Mouse (Mus musculus): ENCODE measurements around the gene Bpifb5. TPM values are rescaled to one million over a fixed set of nuclear protein-coding genes. Genes with fewer than 3 reads are reported as not detected.
A peak's percentile ranks its signal among the peaks of the same experiment; 100 is the strongest.
"Not testable (repeated sequence)": the region's sequence is repeated elsewhere in the genome, so short reads cannot be mapped to it uniquely, and the experiment has no call there.

Bpifb5 gene
- polyA plus RNA-seq, 1 experiment from 2014 or later = not detected

DNA sequence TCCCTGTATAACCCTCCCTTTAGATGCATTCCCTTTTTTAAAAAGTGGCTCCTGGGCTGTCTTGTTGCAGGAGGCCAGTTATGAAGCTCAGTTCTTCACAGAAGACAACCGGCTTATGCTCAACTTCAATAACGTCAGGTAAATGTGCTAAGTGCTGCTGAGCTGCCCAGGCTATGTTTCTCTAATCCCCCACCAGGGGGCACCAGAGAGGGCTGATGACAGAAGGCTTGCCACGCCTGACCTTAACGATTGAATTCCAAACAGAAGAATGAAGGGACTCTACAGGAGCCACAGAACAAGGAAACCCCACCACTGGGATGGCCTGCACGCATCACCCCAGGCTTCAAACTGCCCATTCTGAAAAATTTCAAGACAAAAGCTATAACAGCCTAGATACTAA, 8.4 kb upstream of the Bpifb5 start:
- Histone ChIP-seq H3K27me3 (ENCODE audit: control insufficient read depth, insufficient read depth, low read length) (no peaks in the 10 kb centered on the region), H3K4me2 (ENCODE audit: low read length) (no peak overlapping the region), H3K4me1 (ENCODE audit: control insufficient read depth, insufficient read depth, low read length) (no peaks in the 10 kb centered on the region), H3K4me3 (replicated peaks; ENCODE audit: low read depth, low read length) (no peak overlapping the region), H3K9ac (replicated peaks; ENCODE audit: low read length) (no peak overlapping the region), H3K27ac (replicated peaks; ENCODE audit: low read depth, low read length) (no peak overlapping the region), H3K36me3 (ENCODE audit: control insufficient read depth, insufficient read depth, low read length) (no peaks in the 10 kb centered on the region), H3K9me3 (ENCODE audit: control insufficient read depth, low read length) (no peaks in the 10 kb centered on the region)
- WGBS = 17% methylated on average over 5 of the region's 5 CpGs
- DNase-seq = peak; percentile 82
- ATAC-seq (ENCODE audit: low FRiP score, low TSS enrichment) = no peak

DNA sequence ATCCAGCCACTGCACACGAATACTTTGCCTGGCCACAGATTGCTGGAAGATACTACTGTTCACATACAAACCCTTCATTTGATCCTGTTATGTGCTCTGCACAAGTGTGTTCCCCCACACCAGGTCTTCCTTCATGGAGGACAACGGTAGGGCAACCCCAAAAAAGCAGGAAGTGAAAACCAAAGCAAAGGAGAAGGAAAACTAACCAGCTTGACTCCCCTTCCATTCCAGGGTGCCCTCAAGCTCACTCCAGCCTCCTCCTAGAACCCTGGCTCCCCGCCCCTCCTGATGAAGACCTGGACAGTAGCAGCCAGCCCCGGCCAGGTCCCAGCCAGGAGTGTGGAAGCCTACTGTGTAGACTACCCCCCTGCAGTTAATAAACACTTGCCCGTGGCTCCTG, 3.6 kb upstream of the Bpifb5 start:
- Histone ChIP-seq H3K9me3 (ENCODE audit: control insufficient read depth, low read length) (no peaks in the 10 kb centered on the region), H3K4me1 (ENCODE audit: control insufficient read depth, insufficient read depth, low read length) (peaks cover 9% of the 10 kb centered on the region), H3K27ac (replicated peaks; ENCODE audit: low read depth, low read length) (no peak overlapping the region), H3K9ac (replicated peaks; ENCODE audit: low read length) (no peak overlapping the region), H3K36me3 (ENCODE audit: control insufficient read depth, insufficient read depth, low read length) (no peaks in the 10 kb centered on the region), H3K4me2 (ENCODE audit: low read length) (no peak overlapping the region), H3K4me3 (replicated peaks; ENCODE audit: low read depth, low read length) (no peak overlapping the region), H3K27me3 (ENCODE audit: control insufficient read depth, insufficient read depth, low read length) (no peaks in the 10 kb centered on the region)
- DNase-seq (no peak), ATAC-seq (ENCODE audit: low FRiP score, low TSS enrichment) (no peak)
- WGBS = 84% methylated on average over 5 of the region's 5 CpGs

DNA sequence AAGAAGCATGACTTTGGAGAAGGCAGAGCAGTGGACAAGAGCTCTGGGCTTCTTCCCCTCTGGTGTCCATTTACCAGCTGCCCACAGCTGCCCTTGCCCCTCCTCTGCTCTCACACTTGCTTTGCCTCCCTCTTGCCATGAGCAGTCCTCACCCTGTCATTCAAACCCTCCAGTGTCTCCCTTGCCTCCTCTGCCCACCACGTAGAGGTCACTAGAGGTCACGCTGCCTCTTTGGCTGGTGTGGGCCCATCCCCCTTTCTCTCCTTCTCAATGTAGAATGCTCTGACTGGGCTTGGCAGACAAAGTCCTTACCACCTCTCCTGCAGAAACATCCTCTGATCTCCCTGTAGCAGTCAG, 353 bp downstream of the Bpifb5 start:
- H3K4me2 ChIP-seq (ENCODE audit: low read length) = no peak overlapping the region; the same call in 1 of the 2 replicates
- ATAC-seq (ENCODE audit: low FRiP score, low TSS enrichment) = no peak

DNA sequence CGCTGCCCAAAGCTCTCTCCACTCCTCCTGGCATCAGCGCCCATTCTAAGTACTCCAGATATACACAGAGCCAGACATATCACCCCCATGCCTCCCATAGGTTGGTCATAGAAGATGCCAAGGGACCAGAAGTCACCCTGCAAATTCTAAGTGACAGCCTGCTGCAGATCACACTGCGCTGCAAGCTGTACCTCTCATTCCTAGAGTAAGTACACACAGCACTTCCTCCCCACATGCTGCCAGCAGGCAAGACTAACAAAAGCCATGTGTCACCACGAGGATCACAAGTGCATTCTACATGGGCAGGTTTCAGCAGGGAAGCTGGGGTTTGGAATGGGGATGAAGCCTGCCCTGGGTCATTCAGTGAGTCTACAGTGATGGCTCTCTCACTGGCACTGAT, 3.4 kb downstream of the Bpifb5 start:
- WGBS = 79% methylated on average over 4 of the region's 4 CpGs
- no peak overlapping the region for H3K4me2 ChIP-seq (ENCODE audit: low read length)
- no peaks in the 10 kb centered on the region for H3K36me3 ChIP-seq (ENCODE audit: control insufficient read depth, insufficient read depth, low read length)
- H3K4me1 ChIP-seq (ENCODE audit: control insufficient read depth, insufficient read depth, low read length) = peaks cover 9% of the 10 kb centered on the region
- no peak overlapping the region for H3K4me3 ChIP-seq (replicated peaks; ENCODE audit: low read depth, low read length)
- no peaks in the 10 kb centered on the region for H3K27me3 ChIP-seq (ENCODE audit: control insufficient read depth, insufficient read depth, low read length)
- DNase-seq (no peak), ATAC-seq (ENCODE audit: low FRiP score, low TSS enrichment) (no peak)
- no peak overlapping the region for H3K27ac ChIP-seq (replicated peaks; ENCODE audit: low read depth, low read length)
- no peaks in the 10 kb centered on the region for H3K9me3 ChIP-seq (ENCODE audit: control insufficient read depth, low read length)
- H3K9ac ChIP-seq (replicated peaks; ENCODE audit: low read length) = no peak overlapping the region

More for the DNA sequence above, 353 bp downstream of the Bpifb5 start:
- H3K9ac ChIP-seq (replicated peaks; ENCODE audit: low read length) = no peak overlapping the region
- 0 out of 2 replicates have a peak overlapping the region, but pooled peaks have one; percentile 41 for H3K27ac ChIP-seq (replicated peaks; ENCODE audit: low read depth, low read length)
- no peaks in the 10 kb centered on the region for H3K9me3 ChIP-seq (ENCODE audit: control insufficient read depth, low read length)
- WGBS = 11% methylated on average over 2 of the region's 2 CpGs
- H3K27me3 ChIP-seq (ENCODE audit: control insufficient read depth, insufficient read depth, low read length) = no peaks in the 10 kb centered on the region
- no peak overlapping the region for H3K4me3 ChIP-seq (replicated peaks; ENCODE audit: low read depth, low read length)
- H3K4me1 ChIP-seq (ENCODE audit: control insufficient read depth, insufficient read depth, low read length) = peaks cover 9% of the 10 kb centered on the region
- H3K36me3 ChIP-seq (ENCODE audit: control insufficient read depth, insufficient read depth, low read length) = no peaks in the 10 kb centered on the region
- DNase-seq = peak; percentile 6

DNA sequence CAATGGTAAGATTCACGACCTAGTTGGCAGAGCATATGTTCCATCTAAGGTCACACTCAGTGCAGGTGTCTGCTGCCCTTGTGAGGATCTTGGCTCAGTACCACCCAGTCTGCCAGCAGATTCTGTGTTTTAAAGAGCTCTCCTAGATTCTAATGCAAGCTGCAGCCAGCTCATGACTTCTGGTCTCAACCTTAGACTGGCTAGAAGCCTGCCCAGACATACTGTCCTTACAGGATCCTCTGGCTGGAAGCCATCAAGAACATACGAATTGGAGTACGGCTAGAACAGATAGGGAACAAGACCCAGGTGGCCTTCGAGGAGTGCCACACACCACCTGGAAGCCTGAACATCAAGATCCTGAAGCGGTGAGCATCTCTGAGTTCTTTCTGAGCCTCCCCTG, 4.3 kb downstream of the Bpifb5 start:
- Histone ChIP-seq H3K9me3 (ENCODE audit: control insufficient read depth, low read length) (no peaks in the 10 kb centered on the region), H3K4me1 (ENCODE audit: control insufficient read depth, insufficient read depth, low read length) (peaks cover 9% of the 10 kb centered on the region), H3K9ac (replicated peaks; ENCODE audit: low read length) (no peak overlapping the region), H3K4me2 (ENCODE audit: low read length) (no peak overlapping the region), H3K27me3 (ENCODE audit: control insufficient read depth, insufficient read depth, low read length) (no peaks in the 10 kb centered on the region), H3K36me3 (ENCODE audit: control insufficient read depth, insufficient read depth, low read length) (no peaks in the 10 kb centered on the region), H3K27ac (replicated peaks; ENCODE audit: low read depth, low read length) (no peak overlapping the region), H3K4me3 (replicated peaks; ENCODE audit: low read depth, low read length) (no peak overlapping the region)
- DNase-seq (no peak), ATAC-seq (ENCODE audit: low FRiP score, low TSS enrichment) (no peak)
- WGBS = 86% methylated on average over 5 of the region's 5 CpGs

DNA sequence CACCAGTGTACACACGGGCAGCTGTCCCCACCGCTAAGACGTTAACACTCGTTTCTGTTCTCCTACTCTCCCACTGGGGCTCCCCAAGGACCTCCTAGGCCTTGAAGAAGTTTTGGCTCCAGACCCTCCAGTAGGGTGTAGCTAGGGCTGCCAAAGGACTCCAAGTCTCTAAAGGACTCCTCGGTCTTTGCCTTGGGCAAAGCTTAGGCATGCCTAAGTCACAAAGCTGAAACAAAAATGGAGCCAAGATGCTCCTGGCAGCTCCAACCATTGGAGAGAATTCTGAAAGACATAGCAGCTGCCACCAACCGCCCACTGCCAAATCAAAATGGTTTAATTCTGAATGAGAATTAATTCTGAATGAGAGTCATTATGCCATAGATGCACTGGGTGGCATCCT, 9.9 kb downstream of the Bpifb5 start:
- Histone ChIP-seq H3K27ac (replicated peaks; ENCODE audit: low read depth, low read length) (no peak overlapping the region), H3K27me3 (ENCODE audit: control insufficient read depth, insufficient read depth, low read length) (no peaks in the 10 kb centered on the region), H3K9ac (replicated peaks; ENCODE audit: low read length) (no peak overlapping the region), H3K4me1 (ENCODE audit: control insufficient read depth, insufficient read depth, low read length) (no peaks in the 10 kb centered on the region), H3K4me2 (ENCODE audit: low read length) (no peak overlapping the region), H3K4me3 (replicated peaks; ENCODE audit: low read depth, low read length) (no peak overlapping the region), H3K36me3 (ENCODE audit: control insufficient read depth, insufficient read depth, low read length) (no peaks in the 10 kb centered on the region), H3K9me3 (ENCODE audit: control insufficient read depth, low read length) (no peaks in the 10 kb centered on the region)
- DNase-seq (peak; percentile 15), ATAC-seq (ENCODE audit: low FRiP score, low TSS enrichment) (no peak)
- WGBS = 81% methylated on average over 6 of the region's 6 CpGs

DNA sequence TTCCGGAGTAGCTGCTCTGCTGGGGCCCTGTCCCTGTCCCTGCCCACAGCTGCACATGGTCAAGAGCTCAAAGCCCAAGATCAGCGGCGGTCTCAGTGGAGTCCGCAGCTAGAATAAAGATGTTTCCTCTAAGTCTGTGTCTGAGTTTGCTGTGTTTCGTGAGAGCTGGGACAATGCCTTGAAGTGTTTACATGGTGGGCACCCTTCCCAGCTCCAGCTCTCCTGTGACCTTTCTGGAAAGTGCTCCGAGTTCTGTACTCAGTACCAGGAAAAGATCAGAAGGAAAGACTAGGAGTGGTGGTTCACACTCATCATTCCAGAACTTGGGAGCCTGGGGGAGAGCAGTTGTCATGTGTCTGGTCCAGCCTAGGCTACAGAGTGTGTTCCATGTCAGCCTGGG, 17.2 kb downstream of the Bpifb5 start:
- Histone ChIP-seq H3K36me3 (ENCODE audit: control insufficient read depth, insufficient read depth, low read length) (no peaks in the 10 kb centered on the region), H3K4me3 (replicated peaks; ENCODE audit: low read depth, low read length) (no peak overlapping the region), H3K27me3 (ENCODE audit: control insufficient read depth, insufficient read depth, low read length) (no peaks in the 10 kb centered on the region), H3K4me2 (ENCODE audit: low read length) (no peak overlapping the region), H3K9ac (replicated peaks; ENCODE audit: low read length) (no peak overlapping the region), H3K4me1 (ENCODE audit: control insufficient read depth, insufficient read depth, low read length) (no peaks in the 10 kb centered on the region), H3K27ac (replicated peaks; ENCODE audit: low read depth, low read length) (no peak overlapping the region), H3K9me3 (ENCODE audit: control insufficient read depth, low read length) (no peaks in the 10 kb centered on the region)
- DNase-seq = no peak
- 84% methylated on average over 6 of the region's 6 CpGs for WGBS
- ATAC-seq (ENCODE audit: low FRiP score, low TSS enrichment) = no peak

DNA sequence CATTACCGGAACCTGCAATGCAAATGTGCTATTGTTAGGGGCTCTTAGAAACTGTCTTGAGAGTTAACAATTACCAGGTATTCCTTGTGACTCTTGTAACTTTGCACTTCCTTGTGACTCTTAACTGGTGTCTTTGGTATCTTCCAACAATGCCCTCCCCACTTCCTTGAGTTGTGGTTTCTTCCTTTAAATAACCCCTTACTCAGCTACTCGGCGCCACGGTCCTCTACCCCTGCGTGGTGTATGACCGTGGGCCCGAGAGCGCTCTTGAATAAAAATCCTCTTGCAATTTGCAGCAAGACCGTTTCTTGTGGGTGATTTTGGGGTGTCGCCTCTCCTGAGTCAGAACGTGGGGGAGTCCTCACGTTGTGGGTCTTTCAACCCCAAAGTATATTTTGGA, 19.2 kb downstream of the Bpifb5 start:
- H3K4me2 ChIP-seq (ENCODE audit: low read length); DNase-seq; H3K4me1 ChIP-seq (ENCODE audit: control insufficient read depth, insufficient read depth, low read length); H3K36me3 ChIP-seq (ENCODE audit: control insufficient read depth, insufficient read depth, low read length); H3K27me3 ChIP-seq (ENCODE audit: control insufficient read depth, insufficient read depth, low read length); H3K4me3 ChIP-seq (replicated peaks; ENCODE audit: low read depth, low read length); H3K9ac ChIP-seq (replicated peaks; ENCODE audit: low read length); ATAC-seq (ENCODE audit: low FRiP score, low TSS enrichment); H3K27ac ChIP-seq (replicated peaks; ENCODE audit: low read depth, low read length); H3K9me3 ChIP-seq (ENCODE audit: control insufficient read depth, low read length): not testable (repeated sequence)
- 95% methylated on average over 11 of the region's 12 CpGs for WGBS

DNA sequence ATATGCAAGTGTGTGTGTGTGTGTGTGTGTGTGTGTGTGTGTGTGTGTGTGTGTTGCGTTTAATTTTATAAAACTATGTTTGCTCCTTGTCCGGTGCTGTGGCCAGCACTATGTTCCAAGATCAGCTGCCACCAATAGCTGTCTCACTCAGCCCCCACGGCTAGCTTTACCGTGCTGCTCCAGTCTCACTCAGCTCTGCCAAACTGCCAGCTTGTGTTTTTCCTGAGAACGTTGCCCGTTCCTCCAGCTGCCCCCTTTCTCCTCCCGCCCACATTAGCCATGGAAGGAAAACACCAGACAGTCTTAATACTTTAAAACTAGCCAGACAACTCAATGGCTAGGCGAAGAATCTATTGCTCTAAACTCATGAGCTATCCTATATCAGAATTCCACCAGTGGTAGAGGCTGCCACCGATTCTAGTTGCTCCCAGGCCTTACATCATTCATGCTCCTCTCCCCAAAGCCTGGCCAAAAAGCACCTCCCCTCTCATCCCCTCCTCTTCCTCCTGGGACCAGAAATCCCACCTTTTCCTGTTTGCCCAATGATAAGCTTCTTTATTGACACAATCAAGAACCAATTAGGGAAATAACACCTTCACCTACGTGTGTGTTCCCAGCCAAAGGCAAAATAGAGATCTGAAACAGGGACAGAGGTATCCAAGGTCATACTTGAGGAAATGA, 20.0 kb downstream of the Bpifb5 start:
- no peaks in the 10 kb centered on the region for H3K9me3 ChIP-seq (ENCODE audit: control insufficient read depth, low read length)
- H3K4me2 ChIP-seq (ENCODE audit: low read length) = no peak overlapping the region
- no peaks in the 10 kb centered on the region for H3K27me3 ChIP-seq (ENCODE audit: control insufficient read depth, insufficient read depth, low read length)
- ATAC-seq (ENCODE audit: low FRiP score, low TSS enrichment) (no peak), DNase-seq (no peak)
- no peak overlapping the region for H3K9ac ChIP-seq (replicated peaks; ENCODE audit: low read length)
- H3K4me1 ChIP-seq (ENCODE audit: control insufficient read depth, insufficient read depth, low read length) = no peaks in the 10 kb centered on the region
- H3K27ac ChIP-seq (replicated peaks; ENCODE audit: low read depth, low read length) = no peak overlapping the region
- no peaks in the 10 kb centered on the region for H3K36me3 ChIP-seq (ENCODE audit: control insufficient read depth, insufficient read depth, low read length)
- 92% methylated on average over 10 of the region's 10 CpGs for WGBS
- no peak overlapping the region for H3K4me3 ChIP-seq (replicated peaks; ENCODE audit: low read depth, low read length)
